Mouse (Mus musculus) cerebellum, postnatal 10 days (tissue): ENCODE results near the gene Olfr911-ps1.

ENCODE experiments used
- DNase-seq, 2 experiments: peaks; one replicate each; pipeline ENCODE4 v3.0.0; 2021; ENCODE audit warnings: mixed read lengths in 2 of 2

The Olfr911-ps1 gene

GRCm38 (mm10) chr9:38521280-38521679 is at the start of gene Olfr911-ps1:
Gene Olfr911-ps1 (plus strand): TSS chr9:38521580.
- DNase-seq: no peak

- DNase-seq: no peak
Observed at GRCm38 (mm10) chr9:38486785-38487184, 34.6 kb upstream of the Olfr911-ps1 start, which contains the start of gene Olfr906. Gene Olfr906 (plus strand): TSS chr9:38487085.

GRCm38 (mm10) chr9:38495501-38495900 is 25.9 kb upstream of the Olfr911-ps1 start, which contains the start of gene Olfr907:
Gene Olfr907 (plus strand): TSS chr9:38495801.
- no peak for DNase-seq

- DNase-seq: no peak
Observed at GRCm38 (mm10) chr9:38512353-38512752, 9.0 kb upstream of the Olfr911-ps1 start.

GRCm38 (mm10) chr9:38537549-38537948 is 16.2 kb downstream of the Olfr911-ps1 start, which contains the start of gene Olfr910:
Gene Olfr910 (plus strand): TSS chr9:38537849.
- no peak for DNase-seq
